In the genomic region with DNA sequence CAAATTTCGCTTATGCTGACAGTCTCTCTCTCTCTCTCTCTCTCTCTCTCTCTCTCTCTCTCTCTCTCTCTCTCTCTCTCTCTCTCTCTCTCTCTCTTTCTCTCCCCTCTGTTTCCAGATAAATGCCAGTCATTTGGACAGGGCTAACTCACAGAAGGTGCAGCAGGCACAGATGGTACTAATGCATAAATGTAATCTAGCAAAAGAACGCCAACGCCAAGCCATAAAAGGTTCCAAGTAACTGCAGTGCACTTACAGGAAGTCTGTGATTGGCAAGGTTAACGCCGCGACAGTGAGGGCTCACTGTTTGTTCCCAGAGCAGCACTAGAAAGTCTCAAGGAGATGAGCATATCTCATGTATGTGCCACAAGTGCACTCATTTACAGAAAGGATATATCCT, we compare ENCODE assay signal across 19 mouse cellular contexts.
A peak's percentile ranks its signal among the peaks of the same experiment; 100 is the strongest.
DNase-seq lines count a peak whose midpoint lies in the region; ATAC-seq lines count a peak whose summit lies in the region.
"Had no signal": no experiment of that assay in that cellular context is flagged by ENCODE, and none has a peak within 500 bp of the region (broad histone marks: within the 10 kb centered on the region; RNA-seq: fewer than 3 reads in every experiment).

No protein-coding gene starts in this region.

- 66% methylated on average over 6 of the region's 6 CpGs for WGBS in forebrain, embryonic 14.5 days
- WGBS in forebrain, embryonic 12.5 days, result 80% methylated on average over 6 of the region's 6 CpGs
- WGBS in forebrain, embryonic 16.5 days, result 48% methylated on average over 6 of the region's 6 CpGs

- ATAC-seq in forebrain, embryonic 14.5 days, result peak; percentile 77
- no peak for ATAC-seq in forebrain, embryonic 12.5 days (ENCODE audit: low FRiP score)
- peak; percentile 87 for ATAC-seq in forebrain, embryonic 16.5 days
- ATAC-seq: hindbrain, embryonic 16.5 days had no signal

- H3K27me3 ChIP-seq in forebrain, embryonic 14.5 days (replicated peaks; ENCODE audit: control insufficient read depth, insufficient read depth, low read length), result no peaks in the 10 kb centered on the region
- H3K27me3 ChIP-seq in forebrain, embryonic 12.5 days, result no peaks in the 10 kb centered on the region
- H3K27me3 ChIP-seq in forebrain, embryonic 16.5 days (replicated peaks; ENCODE audit: control insufficient read depth, insufficient read depth, low read length), result no peaks in the 10 kb centered on the region
- H3K27me3 ChIP-seq: embryonic facial prominence, embryonic 13.5 days; kidney, embryonic 15.5 days; limb, embryonic 12.5 days; liver, embryonic 15.5 days had no signal

- H3K9ac ChIP-seq in forebrain, embryonic 14.5 days (ENCODE audit: low read length), result no peak overlapping the region
- H3K9ac ChIP-seq in forebrain, embryonic 12.5 days, result no peak overlapping the region
- H3K9ac ChIP-seq in forebrain, embryonic 16.5 days (replicated peaks; ENCODE audit: low read depth, low read length), result no peak overlapping the region
- H3K9ac ChIP-seq: embryonic facial prominence, embryonic 13.5 days; kidney, embryonic 15.5 days; limb, embryonic 12.5 days; liver, embryonic 15.5 days had no signal

- no peak overlapping the region for H3K4me3 ChIP-seq in forebrain, embryonic 14.5 days (ENCODE audit: low read depth, low read length)
- no peak overlapping the region for H3K4me3 ChIP-seq in forebrain, embryonic 12.5 days (replicated peaks)
- no peak overlapping the region for H3K4me3 ChIP-seq in forebrain, embryonic 16.5 days (replicated peaks; ENCODE audit: low read length)
- H3K4me3 ChIP-seq: embryonic facial prominence, embryonic 13.5 days; kidney, embryonic 15.5 days; limb, embryonic 12.5 days; liver, embryonic 15.5 days; midbrain, embryonic 10.5 days; myocyte had no signal

- no peaks in the 10 kb centered on the region for H3K9me3 ChIP-seq in forebrain, embryonic 14.5 days (replicated peaks; ENCODE audit: control insufficient read depth, low read length)
- no peaks in the 10 kb centered on the region for H3K9me3 ChIP-seq in forebrain, embryonic 12.5 days
- H3K9me3 ChIP-seq in forebrain, embryonic 16.5 days (ENCODE audit: control insufficient read depth, low read length), result no peaks in the 10 kb centered on the region
- H3K9me3 ChIP-seq: embryonic facial prominence, embryonic 13.5 days; kidney, embryonic 15.5 days; limb, embryonic 12.5 days; liver, embryonic 15.5 days; midbrain, embryonic 10.5 days had no signal

- no peak overlapping the region for H3K4me2 ChIP-seq in forebrain, embryonic 14.5 days (ENCODE audit: low read length)
- H3K4me2 ChIP-seq in forebrain, embryonic 12.5 days, result no peak overlapping the region
- H3K4me2 ChIP-seq in forebrain, embryonic 16.5 days (ENCODE audit: low read length), result no peak overlapping the region
- H3K4me2 ChIP-seq: embryonic facial prominence, embryonic 13.5 days; kidney, embryonic 15.5 days; limb, embryonic 12.5 days; liver, embryonic 15.5 days had no signal

- H3K4me1 ChIP-seq in forebrain, embryonic 14.5 days (ENCODE audit: control insufficient read depth, insufficient read depth, low read length), result no peaks in the 10 kb centered on the region
- H3K4me1 ChIP-seq in forebrain, embryonic 12.5 days, result no peaks in the 10 kb centered on the region
- H3K4me1 ChIP-seq in forebrain, embryonic 16.5 days (replicated peaks; ENCODE audit: control insufficient read depth, insufficient read depth, low read length), result peaks cover 12% of the 10 kb centered on the region
- H3K4me1 ChIP-seq: embryonic facial prominence, embryonic 13.5 days; kidney, embryonic 15.5 days; liver, embryonic 15.5 days; midbrain, embryonic 10.5 days had no signal

- no peaks in the 10 kb centered on the region for H3K36me3 ChIP-seq in forebrain, embryonic 14.5 days (ENCODE audit: control insufficient read depth, insufficient read depth, low read length)
- H3K36me3 ChIP-seq in forebrain, embryonic 12.5 days (replicated peaks), result no peaks in the 10 kb centered on the region
- no peaks in the 10 kb centered on the region for H3K36me3 ChIP-seq in forebrain, embryonic 16.5 days (ENCODE audit: control insufficient read depth, insufficient read depth)
- H3K36me3 ChIP-seq: embryonic facial prominence, embryonic 13.5 days; G1E; kidney, embryonic 15.5 days; limb, embryonic 12.5 days; liver, embryonic 15.5 days; midbrain, embryonic 10.5 days had no signal

- H3K27ac ChIP-seq in forebrain, embryonic 14.5 days (ENCODE audit: low read depth, low read length), result no peak overlapping the region
- no peak overlapping the region for H3K27ac ChIP-seq in forebrain, embryonic 12.5 days
- no peak overlapping the region for H3K27ac ChIP-seq in forebrain, embryonic 16.5 days (ENCODE audit: low read length)
- H3K27ac ChIP-seq: embryonic facial prominence, embryonic 13.5 days; kidney, embryonic 15.5 days; limb, embryonic 12.5 days; liver, embryonic 15.5 days; midbrain, embryonic 10.5 days had no signal

- peak; percentile 85 for DNase-seq in forebrain, embryonic 14.5 days (ENCODE audit: low spot score)
- peak; percentile 31 for DNase-seq in right cerebral cortex, adult 18-20 months
- no peak for DNase-seq in right cerebral cortex, postnatal 4 days
- peak; percentile 27 for DNase-seq in mesoderm, embryonic 11.5 days (ENCODE audit: low read depth, low spot score)
- no peak for DNase-seq in adrenal gland, adult 18-20 months (ENCODE audit: low spot score in 2 of 2)
- DNase-seq: adrenal gland, adult 8-10 months; gastrocnemius, postnatal 14 days; lung, postnatal 10 days; thymus, postnatal 25 days had no signal

Comparison
In these comparisons a context has a peak if more than half of its experiments do, and no peak if none do; other contexts are left out.
1. DNase-seq: peak in forebrain, embryonic 14.5 days (single experiment), right cerebral cortex, adult 18-20 months (single experiment) and mesoderm, embryonic 11.5 days (single experiment); none in right cerebral cortex, postnatal 4 days (single experiment) and adrenal gland, adult 18-20 months (0 of 2).